Mouse (Mus musculus) c-Kit-positive CD71-negative TER-119-negative erythroid progenitor cells, embryonic 14.5 days (primary cell): ENCODE data around the gene Fuz.
"Not testable (repeated sequence)": the region's sequence is repeated elsewhere in the genome, so short reads cannot be mapped to it uniquely, and the experiment has no call there.

Experiments used
- DNase-seq: peaks from one replicate; pipeline ENCODE4 v3.0.0-alpha.2; 2013; ENCODE audit warnings: low read depth

Fuz gene

DNA sequence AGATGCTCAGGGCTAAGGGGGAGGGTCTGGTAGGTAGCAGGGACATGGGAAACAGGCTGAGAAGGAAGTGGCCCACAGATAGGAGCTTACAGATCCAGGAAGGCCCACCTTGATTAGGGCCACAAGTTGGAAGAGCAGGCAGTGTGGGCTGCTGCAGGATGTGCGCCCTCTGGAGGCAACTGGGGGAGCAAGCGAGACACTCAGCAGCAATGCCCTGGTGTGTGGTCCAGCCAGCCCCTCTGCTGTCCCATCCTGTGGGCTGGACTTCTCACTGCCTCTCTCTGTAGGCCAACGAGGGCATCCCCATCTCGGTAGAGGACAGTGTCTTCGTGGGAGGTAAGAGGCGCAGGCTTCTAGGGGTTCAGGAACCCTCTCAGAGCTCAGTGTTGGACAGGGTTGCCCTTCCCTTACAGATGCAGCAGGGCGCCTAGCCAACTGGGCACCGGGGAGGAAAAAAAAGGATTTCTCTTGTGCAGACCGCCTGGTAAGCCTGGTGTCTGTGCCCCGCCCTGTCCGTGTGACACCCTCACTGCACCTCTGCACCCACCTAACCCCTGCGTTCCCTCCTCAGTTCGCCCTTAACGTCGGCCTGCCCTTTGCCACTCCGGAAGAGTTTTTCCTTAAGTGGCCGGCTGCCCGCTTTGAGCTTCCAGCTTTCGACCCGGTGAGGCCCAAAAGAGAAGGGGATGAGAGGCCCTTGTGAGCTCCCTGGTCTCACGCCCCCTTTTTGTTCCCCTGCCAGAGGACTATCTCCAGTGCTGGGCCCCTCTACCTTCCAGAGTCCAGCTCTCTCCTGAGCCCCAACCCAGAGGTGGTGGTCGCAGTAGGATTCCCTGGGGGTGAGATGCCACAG, 35.1 kb upstream of the Fuz start:
- DNase-seq = no peak

- DNase-seq = no peak
These were observed 34.5 kb upstream of the Fuz start for GRCm38 (mm10) chr7:44861429-44861816.

GRCm38 (mm10) chr7:44862434-44862833, 33.4 kb upstream of the Fuz start:
- no peak for DNase-seq

DNA sequence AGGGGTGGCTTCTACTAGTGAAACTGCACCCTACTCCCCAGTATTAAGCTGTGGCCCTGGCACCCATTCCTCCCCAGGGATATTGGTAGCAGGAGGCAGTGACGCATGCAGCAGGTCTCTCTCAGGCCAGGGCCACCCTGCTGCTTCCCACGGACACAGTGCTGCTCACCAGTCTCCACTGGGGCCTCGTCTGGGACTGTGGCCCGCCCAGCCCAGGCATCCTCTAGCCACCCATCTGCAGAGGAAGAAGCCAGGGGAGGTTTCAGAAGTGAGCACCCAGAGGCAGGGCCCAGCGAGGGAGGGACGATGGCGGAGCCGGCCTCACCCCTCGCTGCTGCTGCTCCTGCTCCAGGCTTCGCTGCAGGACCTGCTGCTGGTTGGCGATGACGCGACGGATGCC, 32.7 kb upstream of the Fuz start:
- DNase-seq = no peak

- DNase-seq = no peak
These were observed 31.8 kb upstream of the Fuz start for GRCm38 (mm10) chr7:44863982-44864494.

DNA sequence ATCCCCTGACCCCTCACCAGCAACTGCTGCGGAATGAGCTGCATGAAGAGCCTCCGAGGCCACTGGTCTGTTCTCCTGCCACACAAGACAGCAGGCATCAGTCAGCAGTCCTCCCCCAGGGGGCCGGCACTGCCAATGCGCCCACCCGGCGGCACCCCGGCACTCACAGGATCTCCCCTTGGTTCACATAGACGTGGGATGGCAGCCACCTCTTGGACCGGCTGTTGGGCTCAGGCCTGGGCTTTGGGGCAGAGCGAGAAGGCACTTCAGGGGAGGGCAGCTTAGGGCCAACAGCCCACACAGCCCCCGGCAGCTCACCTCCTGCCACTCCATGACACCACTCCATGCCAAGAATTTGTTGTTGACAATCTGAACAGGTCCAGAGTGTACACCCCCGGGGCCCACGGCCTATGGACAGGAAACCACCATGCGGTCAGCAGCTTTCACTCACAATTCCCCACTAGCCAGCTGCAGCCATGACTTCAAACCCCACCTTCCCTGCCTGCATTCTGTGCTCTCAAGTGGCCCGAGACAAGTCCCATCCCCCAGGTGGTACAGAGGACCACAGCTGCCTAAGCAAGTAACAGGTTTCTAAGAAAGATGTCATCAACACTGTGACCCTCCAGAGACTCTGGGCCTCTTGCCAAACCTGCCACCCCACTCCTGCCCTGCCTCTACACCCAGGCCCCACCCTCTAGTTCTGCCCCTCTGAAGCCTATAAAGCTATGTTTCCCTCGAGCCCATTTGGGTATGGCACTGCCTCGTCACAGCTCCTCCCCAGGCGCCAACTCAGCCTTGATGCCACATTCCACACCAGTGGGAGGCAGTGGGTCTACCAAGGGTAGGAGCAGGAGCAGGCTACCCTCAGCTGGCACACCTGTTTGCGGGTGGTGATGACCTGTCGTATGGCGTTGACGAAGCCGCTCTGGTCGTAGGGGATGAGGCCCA, 31.0 kb upstream of the Fuz start:
- no peak for DNase-seq

GRCm38 (mm10) chr7:44866276-44867009, 29.4 kb upstream of the Fuz start:
- DNase-seq = no peak

DNA sequence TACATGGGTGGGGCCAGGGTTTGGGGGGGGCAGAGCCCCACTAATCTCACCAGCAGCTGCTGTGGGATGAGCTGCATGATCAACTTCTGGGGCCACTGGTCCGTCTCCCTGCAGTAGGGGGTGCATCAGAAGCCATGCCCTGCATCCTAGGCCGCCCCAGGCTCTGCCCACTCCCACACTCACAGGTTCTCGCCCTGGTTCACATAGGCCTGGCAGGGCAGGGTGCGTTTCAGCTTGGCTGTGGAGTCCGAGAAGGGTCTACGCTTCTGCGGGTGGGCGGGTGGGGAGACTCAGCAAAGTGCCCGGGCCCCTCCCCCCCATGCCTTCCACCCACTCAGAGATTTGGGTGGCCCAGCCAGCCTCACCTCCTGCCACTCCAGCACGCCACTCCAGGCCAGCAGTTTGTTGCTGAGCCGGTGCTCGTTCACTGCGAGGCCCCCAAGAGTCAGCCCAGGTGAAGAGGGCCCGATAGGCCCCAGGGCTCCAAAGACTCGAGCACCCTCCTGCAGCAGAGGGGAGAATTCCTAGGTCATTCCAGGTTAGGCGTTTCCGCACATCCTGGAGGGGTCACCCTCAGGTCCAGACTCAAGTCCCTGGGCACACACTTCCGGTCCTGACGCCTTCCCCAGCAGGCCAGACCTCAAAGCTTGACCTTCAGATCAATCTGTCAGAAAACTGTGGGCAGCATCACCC, 28.7 kb upstream of the Fuz start:
- DNase-seq = no peak

GRCm38 (mm10) chr7:44867802-44868201, 28.1 kb upstream of the Fuz start:
- no peak for DNase-seq

DNA sequence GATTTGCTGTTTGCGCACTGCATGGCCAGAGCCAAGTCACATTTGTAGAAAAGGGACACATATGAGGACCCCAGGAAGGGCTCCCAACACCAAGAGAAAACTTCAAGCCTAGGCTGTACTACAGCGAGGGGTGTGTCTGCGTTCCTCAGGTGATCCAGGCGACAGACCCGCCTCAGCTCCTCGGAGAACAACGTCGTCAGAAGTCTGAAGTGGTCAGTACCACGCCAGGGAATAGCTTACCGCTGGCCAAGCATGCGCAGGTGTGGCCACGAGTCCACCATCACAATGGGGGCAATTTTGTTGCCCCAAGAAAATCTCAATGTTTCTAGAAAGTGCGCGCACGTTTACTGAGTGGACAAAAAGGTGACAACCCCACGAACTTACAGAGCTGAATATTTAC, 27.4 kb upstream of the Fuz start:
- no peak for DNase-seq

- no peak for DNase-seq
These were observed 26.8 kb upstream of the Fuz start for GRCm38 (mm10) chr7:44868919-44869696.

GRCm38 (mm10) chr7:44869697-44870528, 26.0 kb upstream of the Fuz start, which contains the start of gene Ptov1:
Gene Ptov1, minus strand, starts transcription at chr7:44869788.
- DNase-seq = peak; percentile 84

GRCm38 (mm10) chr7:44870614-44871013, 25.3 kb upstream of the Fuz start:
- DNase-seq = no peak

- DNase-seq = no peak
These were observed 24.7 kb upstream of the Fuz start for GRCm38 (mm10) chr7:44871181-44871580.

DNA sequence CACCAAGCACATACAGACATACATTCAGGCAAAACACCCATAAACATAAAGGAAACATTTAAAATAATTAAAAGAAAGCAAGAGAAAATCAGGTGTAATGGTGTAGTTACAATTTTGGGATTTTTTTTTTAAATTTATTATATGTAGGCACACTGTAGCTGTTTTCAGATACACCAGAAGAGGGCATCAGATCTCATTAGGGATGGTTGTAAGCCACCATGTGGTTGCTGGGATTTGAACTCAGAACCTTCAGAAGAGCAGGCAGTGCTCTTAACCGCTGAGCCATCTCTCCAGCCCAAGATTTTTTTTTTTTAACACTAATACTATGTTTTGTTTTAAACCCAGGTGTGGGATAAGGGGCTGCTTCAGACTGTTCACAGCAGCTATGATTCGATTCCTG, 24.1 kb upstream of the Fuz start:
- not testable (repeated sequence) for DNase-seq

DNA sequence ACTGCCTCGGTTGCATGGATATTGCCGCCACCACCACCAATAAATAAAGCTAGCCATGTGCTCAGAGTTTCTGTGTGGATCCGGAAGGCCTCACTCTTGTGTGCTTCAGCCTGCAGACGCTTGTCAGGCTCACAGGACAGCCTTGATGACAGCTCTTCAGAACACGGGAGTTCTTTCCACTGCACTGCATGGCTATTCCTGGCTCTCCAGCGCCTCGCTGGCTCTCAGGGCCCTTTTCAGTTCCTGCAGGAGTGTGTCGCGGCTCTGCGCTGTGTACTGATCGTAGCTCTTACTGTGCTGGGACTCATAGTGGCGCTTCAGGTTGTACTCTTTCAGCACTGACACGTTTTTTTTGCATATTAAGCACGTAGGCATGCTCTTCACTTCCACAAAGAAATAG, 18.0 kb upstream of the Fuz start:
- no peak for DNase-seq

DNA sequence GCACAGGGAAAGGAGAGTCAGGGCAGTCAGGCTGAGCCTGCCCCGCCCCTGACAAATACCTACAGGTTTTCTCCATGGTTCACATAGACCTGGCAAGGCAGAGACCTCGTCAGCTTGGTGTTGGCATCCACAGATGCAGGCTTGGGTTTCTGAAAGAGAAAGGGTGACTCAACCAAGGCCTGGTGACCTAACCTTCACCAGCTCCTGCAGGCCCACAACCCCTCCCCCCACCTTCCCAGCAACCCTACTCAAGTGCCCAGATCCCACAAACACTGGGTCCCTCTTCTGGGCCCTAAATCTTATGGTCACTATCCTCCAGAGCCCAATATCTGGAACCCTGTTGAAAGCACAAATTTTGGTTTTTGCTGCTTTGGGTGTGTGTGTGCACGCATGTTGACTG, 12.8 kb upstream of the Fuz start:
- DNase-seq = no peak

DNA sequence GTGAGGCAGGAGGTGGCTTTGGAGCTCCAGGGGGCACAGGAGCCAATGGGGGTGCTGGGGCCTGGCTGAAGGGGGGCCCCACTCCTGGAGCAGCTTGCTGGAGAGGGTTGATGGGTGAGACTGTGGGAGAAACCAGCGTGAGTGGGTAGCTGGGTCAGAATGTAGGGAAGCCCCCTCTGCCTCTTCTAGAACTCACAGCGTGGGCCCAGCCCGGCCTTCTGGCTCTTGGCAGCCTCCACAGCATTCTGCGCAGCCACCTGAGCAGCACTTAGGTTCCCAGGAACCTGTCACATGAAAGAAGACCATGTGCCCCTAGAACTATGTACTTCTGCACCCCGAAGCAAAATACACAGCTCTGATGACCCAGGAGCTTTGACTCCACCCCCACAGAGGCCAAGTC, 11.2 kb upstream of the Fuz start:
- no peak for DNase-seq

- no peak for DNase-seq
These were observed 8.9 kb upstream of the Fuz start for GRCm38 (mm10) chr7:44886964-44887363.
